Mouse (Mus musculus) embryo, embryonic 10.5 days (tissue): ENCODE results near the gene Olfr16.

ENCODE experiments used
- DNase-seq: peaks from one replicate; pipeline ENCODE4 v3.0.0-alpha.2; 2015; ENCODE audit warnings: low spot score

Olfr16 gene

GRCm38 (mm10) chr1:172950160-172950559 lies at the start of gene Olfr16:
Gene Olfr16, plus strand, starts transcription at chr1:172950409.
- DNase-seq = no peak

- no peak for DNase-seq
Observed at GRCm38 (mm10) chr1:172903313-172903712, 46.9 kb upstream of the Olfr16 start.

GRCm38 (mm10) chr1:172917115-172917514 lies 33.1 kb upstream of the Olfr16 start:
- no peak for DNase-seq

- no peak for DNase-seq
Observed at GRCm38 (mm10) chr1:172918450-172918849, 31.8 kb upstream of the Olfr16 start.

GRCm38 (mm10) chr1:172932197-172932596 lies 18.0 kb upstream of the Olfr16 start:
- DNase-seq = no peak

- no peak for DNase-seq
Observed at GRCm38 (mm10) chr1:172951171-172951720, 1.0 kb downstream of the Olfr16 start.

GRCm38 (mm10) chr1:172955376-172955775 lies 5.2 kb downstream of the Olfr16 start:
- no peak for DNase-seq

GRCm38 (mm10) chr1:172960452-172960851 lies 10.2 kb downstream of the Olfr16 start:
- DNase-seq = no peak

- no peak for DNase-seq
Observed at GRCm38 (mm10) chr1:172989794-172990634, 39.8 kb downstream of the Olfr16 start.

GRCm38 (mm10) chr1:172990635-172991009 lies 40.4 kb downstream of the Olfr16 start:
- DNase-seq = no peak
